Mouse (Mus musculus): ENCODE results near the gene Zfp385b.

- TF ChIP-seq POLR2A (IDR thresholded peaks at IDR 0.05; ENCODE audit: borderline replicate concordance, control insufficient read depth, low read depth, low read length), result no peak
- TF ChIP-seq CTCF (IDR thresholded peaks at IDR 0.05; ENCODE audit: control insufficient read depth, insufficient read depth, low read length), result no peak
Measured at GRCm38 (mm10) chr2:77835781-77836180, 16.3 kb upstream of the Zfp385b start.
